Mouse (Mus musculus) layer of hippocampus, adult 2 months (tissue): Measurements from ENCODE around the gene Gpc1. TPM values are rescaled to one million over a fixed set of nuclear protein-coding genes. Genes with fewer than 3 reads are reported as not detected.

Source experiments
- DNase-seq, 2 experiments: peaks; one replicate each; pipeline ENCODE4 v3.0.0; 2022; ENCODE audit warnings: low spot score in 2 of 2
- H3K27ac ChIP-seq: fragments of 200-600 bp; 2 replicates; pipeline ENCODE4 v1.8.1; 2022
- H3K4me3 ChIP-seq: fragments of 200-600 bp; 2 replicates; pipeline ENCODE4 v1.8.1; 2022; ENCODE audit warnings: mild to moderate bottlenecking
- CTCF ChIP-seq: fragments of 200-600 bp; conservative IDR thresholded peaks from 2 replicates; pipeline ENCODE4 v1.8.1; 2022; ENCODE audit warnings: antibody characterized with exemption, mild to moderate bottlenecking, moderate library complexity
- total RNA-seq, 2 experiments: library from RNA; stranded (reverse); gene quantifications; 2 replicates each; pipeline ENCODE4 v1.2.3; 2021

Gpc1 gene
- total RNA-seq, 2 experiments from 2014 or later, result 146 to 154 TPM

DNA sequence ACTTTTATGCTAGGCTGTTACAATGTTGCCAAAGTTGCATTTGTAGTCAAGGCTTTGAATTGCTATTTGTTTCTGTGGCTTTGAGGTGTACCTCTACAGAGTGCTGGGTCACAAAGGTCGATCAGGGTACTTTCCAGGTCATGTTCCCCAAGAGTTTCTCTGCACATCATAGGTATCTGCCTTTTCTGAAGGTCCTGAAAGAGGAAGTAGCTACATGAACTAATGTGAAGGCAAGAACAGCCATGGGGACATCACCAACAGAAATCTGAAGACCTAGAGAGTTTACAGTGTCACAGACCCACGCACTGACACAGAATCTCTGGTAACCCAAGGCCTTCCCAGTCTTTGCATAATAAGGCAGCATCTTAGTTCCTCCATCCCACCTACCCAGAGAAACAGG, 25.6 kb upstream of the Gpc1 start:
- no peak for TF ChIP-seq CTCF
- Histone ChIP-seq H3K27ac (no peak overlapping the region), H3K4me3 (no peak overlapping the region)
- DNase-seq, result no peak

DNA sequence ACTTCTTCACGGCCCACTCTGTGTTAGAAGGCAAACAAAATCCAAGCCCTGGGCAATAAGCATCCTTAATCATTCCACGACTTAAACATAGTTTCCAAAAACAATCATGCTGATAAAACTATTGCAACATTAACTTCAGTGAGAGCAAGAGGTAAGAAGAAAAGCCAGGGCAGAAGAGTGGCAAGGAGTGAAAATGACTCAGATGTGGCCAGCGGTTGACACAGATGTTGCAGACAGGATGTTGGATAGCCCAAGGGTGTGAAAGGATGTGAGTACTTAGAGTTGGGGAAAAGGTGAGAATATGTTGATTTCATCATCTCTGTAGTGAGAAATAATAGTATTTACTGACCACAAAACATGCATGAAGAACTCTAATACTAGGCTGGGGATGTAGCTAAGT, 24.7 kb upstream of the Gpc1 start:
- Histone ChIP-seq H3K4me3 (no peak overlapping the region), H3K27ac (no peak overlapping the region)
- TF ChIP-seq CTCF, result no peak
- DNase-seq, result no peak

DNA sequence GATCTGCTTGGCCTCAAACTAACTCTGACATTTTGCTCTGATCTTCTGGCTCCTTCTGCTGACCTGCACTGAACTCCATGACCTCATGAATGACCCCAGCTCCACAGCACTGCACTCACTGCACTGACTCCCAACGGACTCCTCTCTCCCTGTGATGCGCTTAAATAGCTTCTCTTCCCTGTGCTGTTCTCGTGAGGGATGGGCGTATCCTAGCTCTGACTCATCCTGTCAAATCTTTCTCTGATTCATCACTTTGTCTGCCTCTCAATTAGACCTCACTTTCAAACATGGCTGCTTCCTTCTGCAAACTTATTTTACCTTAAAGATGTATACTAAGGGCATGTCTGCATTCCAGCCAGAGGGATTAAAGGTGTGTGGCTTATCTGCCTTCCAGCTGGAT, 21.8 kb upstream of the Gpc1 start:
- no peak for DNase-seq
- H3K27ac ChIP-seq, result no peak overlapping the region
- no peak for TF ChIP-seq CTCF
- H3K4me3 ChIP-seq, result no peak overlapping the region

DNA sequence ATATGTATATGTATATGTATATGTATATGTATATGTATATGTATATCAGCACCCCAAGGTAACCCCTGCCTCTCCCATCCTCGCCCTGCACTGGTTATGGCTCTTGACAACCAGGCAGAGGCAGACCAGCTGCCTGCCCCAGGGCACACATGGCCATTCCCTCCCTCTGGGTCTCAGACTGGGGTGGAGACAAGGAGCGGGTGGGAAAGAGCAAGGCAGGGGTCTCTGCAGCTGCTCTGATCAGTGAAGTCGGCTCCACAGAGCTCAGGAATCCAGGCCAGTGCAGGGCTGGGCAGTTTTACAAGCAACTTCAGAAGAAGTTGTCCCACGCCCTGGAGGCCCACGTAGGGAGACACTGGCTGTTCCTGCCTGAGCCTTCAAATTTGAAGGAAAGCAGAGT, 17.1 kb upstream of the Gpc1 start:
- Histone ChIP-seq H3K27ac (no peak overlapping the region), H3K4me3 (no peak overlapping the region)
- no peak for TF ChIP-seq CTCF
- DNase-seq, result no peak

DNA sequence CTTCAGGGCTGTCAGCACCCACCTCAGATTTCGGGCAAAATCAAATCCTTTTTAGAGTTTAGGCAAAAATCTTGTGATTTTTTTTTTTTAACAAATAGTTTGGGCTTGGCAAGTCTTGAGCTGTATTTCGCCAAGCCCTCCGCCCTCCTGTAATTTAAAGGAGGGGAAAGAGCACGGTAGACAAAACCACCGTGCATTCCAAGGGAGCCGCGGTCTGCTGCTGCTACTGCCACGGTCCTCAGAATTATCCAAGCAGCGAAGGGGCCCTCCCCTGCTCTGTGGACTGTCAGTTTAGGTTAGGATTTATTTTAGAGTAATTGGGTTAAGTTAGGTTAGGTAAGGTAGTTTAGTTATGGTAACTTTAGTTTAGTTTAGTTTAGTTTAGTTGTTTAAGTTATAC, 16.3 kb upstream of the Gpc1 start:
- no peak for TF ChIP-seq CTCF
- DNase-seq, result no peak
- no peak overlapping the region for H3K27ac ChIP-seq
- no peak overlapping the region for H3K4me3 ChIP-seq

DNA sequence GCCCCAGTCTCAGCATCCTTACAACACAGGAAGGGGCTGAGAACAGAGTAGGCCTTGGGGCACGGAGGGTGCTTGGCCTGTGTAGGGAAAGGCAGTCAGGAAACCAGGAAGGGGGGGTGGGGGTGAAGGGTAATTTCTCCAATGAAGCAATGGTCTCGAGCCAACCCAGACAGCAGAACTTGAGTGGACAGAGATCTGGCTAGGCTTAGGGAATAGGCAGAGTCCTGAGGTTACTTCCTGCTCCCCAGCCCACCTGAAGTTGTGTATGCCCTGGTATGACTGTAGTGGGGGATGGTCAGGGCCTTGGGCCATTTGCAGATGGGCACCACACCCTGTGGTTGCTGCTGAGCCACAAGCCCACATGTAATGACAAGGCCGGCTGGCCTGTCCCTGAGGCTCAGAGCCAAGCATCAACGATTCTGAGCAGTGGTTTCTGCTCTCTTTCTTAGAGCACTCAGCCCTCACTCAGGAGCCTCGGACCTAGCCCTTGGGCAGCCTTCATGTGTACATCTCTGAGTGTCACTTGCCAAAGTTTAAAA, 15.6 kb upstream of the Gpc1 start:
- H3K27ac ChIP-seq, result no peak overlapping the region
- no peak for DNase-seq
- TF ChIP-seq CTCF, result no peak
- H3K4me3 ChIP-seq, result no peak overlapping the region

DNA sequence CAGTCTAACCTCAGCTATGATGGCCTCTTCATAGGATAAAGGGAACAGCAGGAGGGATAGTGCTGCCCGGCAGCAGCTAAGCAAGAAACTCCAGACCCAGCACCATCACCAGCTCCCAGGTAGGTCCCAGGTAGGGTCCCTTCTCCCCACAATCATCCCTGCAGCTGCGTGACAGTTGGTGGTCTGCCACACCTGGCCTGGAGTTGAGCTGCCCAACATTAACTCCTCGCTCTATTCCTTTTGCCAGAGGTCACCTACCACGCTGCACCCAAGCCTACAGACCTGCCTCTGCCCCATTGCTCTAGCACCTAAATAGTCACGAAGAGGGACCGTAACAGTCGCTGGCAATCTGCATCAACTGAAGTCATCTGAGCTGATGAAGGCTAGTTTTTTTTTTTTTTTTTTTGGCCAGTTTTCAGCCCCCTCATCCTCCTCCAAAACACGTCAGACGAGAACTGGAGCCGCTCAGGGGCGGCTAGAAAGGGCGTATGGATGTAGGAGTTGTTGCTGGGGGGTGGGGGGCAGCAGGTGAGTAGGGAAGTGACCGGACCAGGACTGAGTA, 738 bp upstream of the Gpc1 start:
- H3K27ac ChIP-seq, result peak overlapping the region; percentile 95
- no peak for DNase-seq
- TF ChIP-seq CTCF, result no peak
- peak overlapping the region; percentile 86 for H3K4me3 ChIP-seq

DNA sequence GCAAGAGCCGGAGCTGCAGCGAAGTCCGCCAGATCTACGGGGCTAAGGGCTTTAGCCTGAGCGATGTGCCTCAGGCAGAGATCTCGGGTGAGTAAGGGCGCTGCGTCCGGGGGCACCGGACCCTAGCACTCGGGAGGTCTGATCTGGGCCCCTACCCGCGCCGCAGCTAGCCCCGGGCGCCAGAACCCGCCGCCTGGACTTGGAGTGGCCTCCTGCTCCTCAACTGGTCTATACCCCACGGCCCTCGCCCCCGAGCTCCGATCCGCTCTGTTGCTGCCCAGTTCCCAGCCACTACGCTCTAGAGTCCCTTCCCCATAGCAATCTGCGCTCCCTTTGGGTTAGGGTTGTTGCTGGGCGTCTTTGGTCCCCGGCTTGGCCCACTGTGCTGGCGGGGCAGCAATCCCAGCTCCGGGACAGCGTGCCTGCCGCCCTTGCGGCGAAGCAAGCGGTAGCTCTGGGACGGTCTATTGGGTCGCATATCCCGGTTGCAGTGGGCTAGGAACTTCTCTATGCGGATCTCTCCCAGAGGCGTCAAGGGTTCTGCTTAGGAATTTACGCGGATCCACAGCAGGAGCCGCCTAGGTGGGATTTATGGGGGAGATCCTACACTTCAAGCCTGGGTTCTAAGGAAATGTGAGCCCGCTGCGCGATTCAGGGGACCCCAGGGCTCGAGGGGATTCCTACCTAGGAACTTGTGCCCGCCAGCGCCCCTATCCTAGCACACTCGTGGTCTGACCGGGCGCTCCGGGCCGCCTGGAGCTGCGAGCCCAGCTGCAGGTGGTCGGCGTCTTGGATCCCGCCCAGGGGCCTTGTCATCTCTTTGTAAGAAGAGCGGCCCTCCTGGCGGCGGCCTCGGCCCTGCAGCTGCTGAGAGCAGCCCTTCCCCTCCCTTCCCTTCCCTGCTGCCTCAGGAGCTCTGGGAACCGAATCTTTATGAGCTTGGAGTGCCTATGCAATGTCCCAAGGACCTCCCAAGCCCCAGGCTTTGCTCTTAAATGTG, 866 bp downstream of the Gpc1 start:
- DNase-seq, result peak in 1 of 2 experiments; percentile 30
- peak overlapping the region; percentile 95 for H3K27ac ChIP-seq
- peak; percentile 45 for TF ChIP-seq CTCF
- H3K4me3 ChIP-seq, result peak overlapping the region; percentile 86

DNA sequence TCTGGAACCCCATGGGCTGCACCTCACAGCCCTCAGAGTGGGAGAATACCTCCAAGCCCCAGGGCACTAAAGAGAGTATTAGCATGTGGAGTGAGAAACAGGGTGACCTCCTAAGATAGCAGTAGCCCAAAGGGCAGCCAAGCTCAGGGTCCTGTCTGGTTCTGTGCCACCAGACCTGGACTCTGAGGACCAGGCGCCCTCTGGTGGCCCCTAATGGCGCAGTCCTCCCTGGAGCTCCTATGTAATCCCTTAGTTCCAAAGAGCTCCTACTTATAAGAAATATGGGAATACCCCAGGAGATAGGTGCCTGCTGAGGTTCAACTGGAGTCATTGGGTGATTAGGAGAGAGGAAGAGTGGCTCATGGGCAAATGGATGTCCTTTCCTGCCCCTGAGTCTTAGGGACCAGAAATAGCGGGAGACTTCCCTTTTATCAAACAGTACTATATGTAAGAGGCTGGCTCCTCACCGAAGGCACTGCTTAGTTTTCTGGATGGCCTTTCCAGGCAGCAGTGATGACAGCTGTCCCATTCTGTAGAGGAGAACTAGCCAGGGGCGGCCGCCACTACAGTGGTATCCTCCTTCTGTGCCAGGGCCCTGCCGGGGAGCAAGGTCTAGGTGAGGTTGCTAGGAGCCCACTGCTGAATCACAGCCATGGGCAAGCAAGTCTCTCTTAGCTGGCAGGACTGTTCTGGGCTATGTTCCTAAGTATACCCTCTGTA, 2.7 kb downstream of the Gpc1 start:
- Histone ChIP-seq H3K4me3 (peak overlapping the region; percentile 86), H3K27ac (peak overlapping the region; percentile 95)
- DNase-seq, result peak; percentile 76 to 87
- TF ChIP-seq CTCF, result peak; percentile 99

DNA sequence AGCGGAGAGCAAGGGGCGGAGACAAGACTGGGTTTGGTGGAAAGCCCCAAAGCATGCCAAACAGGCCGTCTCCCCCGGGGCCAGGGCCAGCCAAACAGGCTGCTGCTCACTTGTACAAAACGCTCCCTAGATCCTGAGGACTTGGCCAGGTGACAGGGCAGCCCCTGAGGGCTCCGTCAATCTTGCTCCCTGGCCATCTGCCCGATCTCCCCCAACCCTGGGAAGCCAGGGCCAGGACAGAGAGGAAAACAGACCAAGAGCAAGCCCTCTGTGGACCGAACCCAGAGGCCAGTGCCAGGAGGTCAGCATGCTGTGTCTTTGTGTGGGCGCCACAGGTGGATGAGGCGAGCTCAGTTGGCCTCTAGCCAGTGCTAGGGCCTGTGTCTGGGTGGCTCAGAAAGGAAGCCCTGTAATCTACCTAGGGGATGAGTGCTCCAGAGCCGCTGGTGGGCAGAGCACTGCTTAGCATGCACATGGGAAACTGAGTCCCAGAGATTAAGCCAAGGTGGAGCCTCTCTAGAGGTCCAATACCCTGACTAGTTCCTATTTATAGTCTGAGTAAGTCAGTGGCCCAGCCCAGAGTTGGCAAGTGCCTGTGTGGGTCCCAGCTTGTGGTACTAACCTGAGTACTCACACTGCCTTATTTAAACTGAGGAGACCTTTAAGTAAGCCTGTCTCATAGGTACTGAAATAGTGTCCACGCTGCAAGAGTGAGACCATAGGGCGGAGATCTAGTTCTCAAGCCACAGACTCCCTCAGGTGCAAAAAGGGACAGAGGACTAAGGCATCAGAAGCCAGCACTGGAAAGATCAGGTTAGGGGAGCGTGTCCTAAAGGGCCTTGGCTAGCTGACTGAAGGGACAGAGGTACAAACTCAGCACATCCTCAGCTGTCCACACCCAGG, 6.7 kb downstream of the Gpc1 start:
- Histone ChIP-seq H3K27ac (no peak overlapping the region), H3K4me3 (no peak overlapping the region)
- TF ChIP-seq CTCF, result no peak
- no peak for DNase-seq

DNA sequence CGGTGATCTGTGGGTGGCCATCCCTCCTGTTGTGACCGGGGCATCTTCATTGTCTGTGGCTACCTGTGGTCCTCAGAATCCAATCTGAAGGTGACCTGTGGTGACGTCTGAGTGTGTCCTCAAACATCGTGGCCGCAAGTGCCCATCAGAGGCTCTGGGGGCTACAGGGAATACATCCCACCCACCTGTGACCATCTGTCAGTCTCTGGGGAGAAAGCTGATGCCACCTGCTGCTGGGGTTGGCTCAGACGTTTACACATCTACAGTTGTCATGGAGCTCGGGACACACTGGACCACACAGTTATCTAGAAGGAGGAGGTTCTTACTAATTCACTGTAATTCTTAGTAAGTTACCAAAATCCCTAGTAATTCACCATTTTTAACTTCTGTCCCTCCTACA, 7.8 kb downstream of the Gpc1 start:
- no peak for DNase-seq
- TF ChIP-seq CTCF, result no peak
- Histone ChIP-seq H3K4me3 (no peak overlapping the region), H3K27ac (no peak overlapping the region)

DNA sequence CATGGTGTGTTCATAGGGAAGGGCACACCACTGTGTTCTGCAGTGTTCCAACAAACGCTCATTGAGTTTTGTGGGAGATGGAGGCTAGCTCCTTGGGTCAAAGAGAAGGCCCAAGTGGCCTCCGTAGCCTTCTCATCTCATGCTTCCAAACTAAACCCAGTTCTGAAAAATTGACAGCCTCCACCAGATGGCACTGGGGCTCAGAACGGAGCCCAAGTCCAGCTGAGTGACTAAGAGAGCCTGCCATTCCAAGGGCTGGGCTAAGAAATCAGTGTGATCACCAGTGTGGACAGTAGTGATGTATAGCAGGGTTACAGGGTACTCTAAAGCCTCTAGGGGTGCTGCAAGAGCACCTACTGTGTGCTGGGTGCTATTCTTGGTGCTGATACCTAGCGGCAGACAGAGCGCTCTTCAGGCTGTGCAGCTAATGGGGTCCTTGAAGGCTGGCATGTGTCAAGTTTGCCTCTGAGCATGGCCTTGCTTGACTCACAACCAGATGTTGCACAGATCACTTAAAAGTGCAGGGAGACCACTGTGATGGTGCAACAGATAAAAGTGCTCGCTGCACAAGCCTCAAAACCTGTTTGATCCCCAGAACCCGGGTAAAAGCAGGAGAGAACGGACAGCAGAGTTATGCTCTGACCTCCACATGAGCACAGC, 8.9 kb downstream of the Gpc1 start:
- no peak for DNase-seq

More for the DNA sequence above, 8.9 kb downstream of the Gpc1 start:
- TF ChIP-seq CTCF, result peak; percentile 73
- no peak overlapping the region for H3K27ac ChIP-seq
- H3K4me3 ChIP-seq, result no peak overlapping the region
